Mouse (Mus musculus) kidney, embryonic 14.5 days (tissue): ENCODE measurements around the gene Erc1. TPM values are rescaled to one million over a fixed set of nuclear protein-coding genes. Genes with fewer than 3 reads are reported as not detected.

Source experiments
- ATAC-seq: fragments of 200-750 bp; cut with Nextera tagmentation; 2 replicates; pipeline ENCODE4 v1.8.0; 2017; ENCODE audit warnings: moderate number of reproducible peaks, mild to moderate bottlenecking, moderate TSS enrichment, moderate library complexity; ENCODE audit not compliant: low FRiP score, low TSS enrichment
- H3K27ac ChIP-seq: fragments of 300-500 bp; sonication (generic); 2 replicates; pipeline ENCODE4 v1.5.1; 2014; ENCODE audit warnings: low read depth, mild to moderate bottlenecking, low read length, moderate library complexity, mixed read lengths
- H3K27me3 ChIP-seq: fragments of 300-500 bp; sonication (generic); 2 replicates; pipeline ENCODE4 v1.6.1; 2014; ENCODE audit warnings: mild to moderate bottlenecking, low read length; ENCODE audit not compliant: control insufficient read depth, insufficient read depth
- H3K36me3 ChIP-seq: fragments of 300-500 bp; sonication (generic); 2 replicates; pipeline ENCODE4 v1.6.1; 2014; ENCODE audit warnings: low read length, mixed read lengths; ENCODE audit not compliant: control insufficient read depth, insufficient read depth
- H3K4me1 ChIP-seq: fragments of 300-500 bp; sonication (generic); 2 replicates; pipeline ENCODE4 v1.6.1; 2014; ENCODE audit warnings: low read length, mixed read lengths; ENCODE audit not compliant: control insufficient read depth, insufficient read depth
- H3K4me2 ChIP-seq: fragments of 300-500 bp; sonication (generic); replicated peaks from 2 replicates; pipeline ENCODE4 v1.6.1; 2014; ENCODE audit warnings: low read depth, mild to moderate bottlenecking, low read length
- H3K4me3 ChIP-seq: fragments of 300-500 bp; sonication (generic); 2 replicates; pipeline ENCODE4 v1.5.1; 2014; ENCODE audit warnings: mild to moderate bottlenecking, low read length
- H3K9ac ChIP-seq: fragments of 300-500 bp; sonication (generic); 2 replicates; pipeline ENCODE4 v1.6.1; 2014; ENCODE audit warnings: low read depth, mild to moderate bottlenecking, low read length, moderate library complexity
- H3K9me3 ChIP-seq: fragments of 300-500 bp; sonication (generic); 2 replicates; pipeline ENCODE4 v1.6.1; 2016; ENCODE audit warnings: low read length; ENCODE audit not compliant: control insufficient read depth
- WGBS: fragments of 180-500 bp; shearing (Covaris S2); extraction: QIAGEN DNeasy Blood & Tissue Kit; methylation state at CpG from one replicate; pipeline ENCODE4 v1.1.7; 2014; 5-methylcytosine and 5-hydroxymethylcytosine counted together
- polyA plus RNA-seq: library from polyadenylated mRNA; unstranded; fragments of >200 nt; fragmentation: Nextera tagmentation; extraction: Ambion mirVana; gene quantifications from 2 replicates; pipeline ENCODE4 v1.2.1, GENCODE M21; 2014

The Erc1 gene
- polyA plus RNA-seq, 1 experiment from 2014 or later, result 30.0 TPM

- Histone ChIP-seq H3K4me1 (no peaks in the 10 kb centered on the region), H3K9ac (no peak overlapping the region), H3K36me3 (peaks cover 7% of the 10 kb centered on the region; the same call in 1 of the 2 replicates), H3K27ac (no peak overlapping the region), H3K4me3 (no peak overlapping the region), H3K9me3 (no peaks in the 10 kb centered on the region), H3K4me2 (no peak overlapping the region), H3K27me3 (no peaks in the 10 kb centered on the region)
- 84% methylated on average over 3 of the region's 3 CpGs for WGBS
- ATAC-seq, result no peak
These were observed 217.3 kb downstream of the Erc1 start for GRCm38 (mm10) chr6:119630622-119631021.

- no peak overlapping the region for H3K4me3 ChIP-seq
- H3K36me3 ChIP-seq, result no peaks in the 10 kb centered on the region
- WGBS, result 65% methylated on average over 2 of the region's 2 CpGs
- no peak for ATAC-seq
- no peak overlapping the region for H3K9ac ChIP-seq
- no peaks in the 10 kb centered on the region for H3K9me3 ChIP-seq
- no peaks in the 10 kb centered on the region for H3K4me1 ChIP-seq
- H3K27ac ChIP-seq, result no peak overlapping the region
- H3K4me2 ChIP-seq, result no peak overlapping the region
- H3K27me3 ChIP-seq, result no peaks in the 10 kb centered on the region
These were observed 246.6 kb downstream of the Erc1 start for GRCm38 (mm10) chr6:119601379-119601778.

GRCm38 (mm10) chr6:119595440-119595839, 252.5 kb downstream of the Erc1 start:
- Histone ChIP-seq H3K36me3 (no peaks in the 10 kb centered on the region), H3K9me3 (no peaks in the 10 kb centered on the region), H3K4me1 (no peaks in the 10 kb centered on the region), H3K27ac (no peak overlapping the region), H3K4me3 (no peak overlapping the region), H3K27me3 (no peaks in the 10 kb centered on the region), H3K9ac (no peak overlapping the region), H3K4me2 (no peak overlapping the region)
- ATAC-seq, result no peak
- WGBS, result 97% methylated on average over 4 of the region's 4 CpGs

- Histone ChIP-seq H3K9ac (no peak overlapping the region), H3K4me2 (no peak overlapping the region), H3K36me3 (no peaks in the 10 kb centered on the region), H3K4me3 (no peak overlapping the region), H3K27me3 (no peaks in the 10 kb centered on the region), H3K9me3 (no peaks in the 10 kb centered on the region), H3K27ac (no peak overlapping the region), H3K4me1 (peaks cover 6% of the 10 kb centered on the region)
- WGBS, result 100% methylated on average over 2 of the region's 2 CpGs
- no peak for ATAC-seq
These were observed 257.1 kb downstream of the Erc1 start for GRCm38 (mm10) chr6:119590872-119591271.

- Histone ChIP-seq H3K27me3 (no peaks in the 10 kb centered on the region), H3K9me3 (no peaks in the 10 kb centered on the region), H3K36me3 (no peaks in the 10 kb centered on the region), H3K27ac (no peak overlapping the region), H3K4me1 (peaks cover 26% of the 10 kb centered on the region), H3K4me3 (no peak overlapping the region), H3K9ac (no peak overlapping the region), H3K4me2 (no peak overlapping the region)
- WGBS, result 73% methylated on average over 2 of the region's 2 CpGs
- ATAC-seq, result no peak
These were observed 260.1 kb downstream of the Erc1 start for GRCm38 (mm10) chr6:119587897-119588296.

- no peaks in the 10 kb centered on the region for H3K27me3 ChIP-seq
- no peak for ATAC-seq
- H3K36me3 ChIP-seq, result no peaks in the 10 kb centered on the region
- no peak overlapping the region for H3K4me3 ChIP-seq
- no peaks in the 10 kb centered on the region for H3K9me3 ChIP-seq
- H3K9ac ChIP-seq, result no peak overlapping the region
- no peak overlapping the region for H3K27ac ChIP-seq
- H3K4me1 ChIP-seq, result peaks cover 26% of the 10 kb centered on the region
- H3K4me2 ChIP-seq, result no peak overlapping the region
These were observed 260.5 kb downstream of the Erc1 start for GRCm38 (mm10) chr6:119587454-119587853.

- H3K36me3 ChIP-seq, result no peaks in the 10 kb centered on the region
- no peak overlapping the region for H3K9ac ChIP-seq
- H3K4me1 ChIP-seq, result peaks cover 26% of the 10 kb centered on the region
- no peak for ATAC-seq
- 0 out of 2 replicates have a peak overlapping the region, but pooled peaks have one; percentile 14 for H3K27ac ChIP-seq
- no peak overlapping the region for H3K4me3 ChIP-seq
- H3K9me3 ChIP-seq, result no peaks in the 10 kb centered on the region
- no peak overlapping the region for H3K4me2 ChIP-seq
- no peaks in the 10 kb centered on the region for H3K27me3 ChIP-seq
- WGBS, result 49% methylated on average over 5 of the region's 5 CpGs
These were observed 262.2 kb downstream of the Erc1 start for GRCm38 (mm10) chr6:119585652-119586375.

- H3K36me3 ChIP-seq, result no peaks in the 10 kb centered on the region
- H3K9me3 ChIP-seq, result no peaks in the 10 kb centered on the region
- H3K9ac ChIP-seq, result no peak overlapping the region
- no peaks in the 10 kb centered on the region for H3K27me3 ChIP-seq
- H3K4me2 ChIP-seq, result no peak overlapping the region
- peaks cover 26% of the 10 kb centered on the region for H3K4me1 ChIP-seq
- 6% methylated on average over 1 of the region's 1 CpGs for WGBS
- ATAC-seq, result no peak
- no peak overlapping the region for H3K27ac ChIP-seq
- no peak overlapping the region for H3K4me3 ChIP-seq
These were observed 263.9 kb downstream of the Erc1 start for GRCm38 (mm10) chr6:119584061-119584460.

GRCm38 (mm10) chr6:119583165-119583564, 264.8 kb downstream of the Erc1 start:
- ATAC-seq, result no peak
- Histone ChIP-seq H3K4me3 (no peak overlapping the region), H3K4me1 (peaks cover 31% of the 10 kb centered on the region), H3K27me3 (no peaks in the 10 kb centered on the region), H3K36me3 (no peaks in the 10 kb centered on the region), H3K9me3 (no peaks in the 10 kb centered on the region), H3K4me2 (no peak overlapping the region), H3K9ac (no peak overlapping the region), H3K27ac (no peak overlapping the region)
- 88% methylated on average over 5 of the region's 5 CpGs for WGBS
